Mouse (Mus musculus): ENCODE data around the gene Hoxd4. TPM values are rescaled to one million over a fixed set of nuclear protein-coding genes. Genes with fewer than 3 reads are reported as not detected.

Gene Hoxd4
- total RNA-seq, 1 experiment, result 0.94 TPM

- Histone ChIP-seq H3K4me3 (ENCODE audit: insufficient read depth in 1 of 2, low read depth in 1 of 2, low read length in 2 of 2, poor library complexity in 1 of 2, severe bottlenecking in 1 of 2) (no peak overlapping the region), H3K9me3 (ENCODE audit: control insufficient read depth, insufficient read depth, low read depth, low read length) (no peaks in the 10 kb centered on the region), H3K36me3 (ENCODE audit: control insufficient read depth, insufficient read depth, low read length, poor library complexity, severe bottlenecking) (no peaks in the 10 kb centered on the region), H3K27ac (ENCODE audit: insufficient read depth, low read depth, low read length, poor library complexity, severe bottlenecking) (no peak overlapping the region), H3K9ac (ENCODE audit: insufficient read depth, low read depth, low read length, poor library complexity, severe bottlenecking) (no peak overlapping the region), H3K4me1 (ENCODE audit: control insufficient read depth in 2 of 2, insufficient read depth in 2 of 2, low read length in 2 of 2, poor library complexity in 1 of 2) (peaks cover 0 to 2% of the 10 kb centered on the region in 2 experiments; a peak in 1 of 4 replicates)
- no peak for DNase-seq (ENCODE audit: low read depth, low spot score)
- TF ChIP-seq MAFK (IDR thresholded peaks at IDR 0.05; ENCODE audit: insufficient read depth, low read depth, low read length) (no peak), ZC3H11A (IDR thresholded peaks at IDR 0.05; ENCODE audit: borderline replicate concordance, low read depth, low read length) (no peak), ZNF384 (IDR thresholded peaks at IDR 0.05; ENCODE audit: low read depth, low read length) (no peak), CHD2 (IDR thresholded peaks at IDR 0.05; ENCODE audit: low read depth, low read length) (no peak), HCFC1 (IDR thresholded peaks at IDR 0.05; ENCODE audit: borderline replicate concordance, insufficient read depth, low read length) (no peak)
- in situ Hi-C loops (cut with MboI; ENCODE audit: low sequenced_read_pairs in 2 of 2, unreplicated experiment in 2 of 2), result loop anchor here (10.0 to 25.0 kb wide), 4 partner anchors 344 to 876 kb away; no protein-coding TSS in a partner anchor
Observed at GRCm38 (mm10) chr2:74710929-74711543, 693 bp upstream of the Hoxd4 start.

GRCm38 (mm10) chr2:74713239-74714150 lies 1.8 kb downstream of the Hoxd4 start:
- Histone ChIP-seq H3K4me3 (ENCODE audit: insufficient read depth in 1 of 2, low read depth in 1 of 2, low read length in 2 of 2, poor library complexity in 1 of 2, severe bottlenecking in 1 of 2) (no peak overlapping the region), H3K27ac (ENCODE audit: insufficient read depth, low read depth, low read length, poor library complexity, severe bottlenecking) (no peak overlapping the region), H3K4me1 (ENCODE audit: control insufficient read depth in 2 of 2, insufficient read depth in 2 of 2, low read length in 2 of 2, poor library complexity in 1 of 2) (peaks cover 0 to 2% of the 10 kb centered on the region in 2 experiments; a peak in 1 of 4 replicates), H3K36me3 (ENCODE audit: control insufficient read depth, insufficient read depth, low read length, poor library complexity, severe bottlenecking) (no peaks in the 10 kb centered on the region), H3K9me3 (ENCODE audit: control insufficient read depth, insufficient read depth, low read depth, low read length) (no peaks in the 10 kb centered on the region), H3K9ac (ENCODE audit: insufficient read depth, low read depth, low read length, poor library complexity, severe bottlenecking) (no peak overlapping the region)
- in situ Hi-C loops (cut with MboI; ENCODE audit: low sequenced_read_pairs in 2 of 2, unreplicated experiment in 2 of 2), result loop anchor here (10.0 to 25.0 kb wide), 4 partner anchors 341 to 874 kb away; no protein-coding TSS in a partner anchor
- no peak for TF ChIP-seq ZNF384 (IDR thresholded peaks at IDR 0.05; ENCODE audit: low read depth, low read length)
- no peak for DNase-seq (ENCODE audit: low read depth, low spot score)

GRCm38 (mm10) chr2:74714156-74714789 lies 2.5 kb downstream of the Hoxd4 start:
- in situ Hi-C loops (cut with MboI; ENCODE audit: low sequenced_read_pairs in 2 of 2, unreplicated experiment in 2 of 2), result loop anchor here (10.0 to 25.0 kb wide), 4 partner anchors 341 to 873 kb away; no protein-coding TSS in a partner anchor
- Histone ChIP-seq H3K27ac (ENCODE audit: insufficient read depth, low read depth, low read length, poor library complexity, severe bottlenecking) (no peak overlapping the region), H3K36me3 (ENCODE audit: control insufficient read depth, insufficient read depth, low read length, poor library complexity, severe bottlenecking) (no peaks in the 10 kb centered on the region), H3K9ac (ENCODE audit: insufficient read depth, low read depth, low read length, poor library complexity, severe bottlenecking) (no peak overlapping the region), H3K4me3 (ENCODE audit: insufficient read depth in 1 of 2, low read depth in 1 of 2, low read length in 2 of 2, poor library complexity in 1 of 2, severe bottlenecking in 1 of 2) (no peak overlapping the region), H3K9me3 (ENCODE audit: control insufficient read depth, insufficient read depth, low read depth, low read length) (no peaks in the 10 kb centered on the region), H3K4me1 (ENCODE audit: control insufficient read depth in 2 of 2, insufficient read depth in 2 of 2, low read length in 2 of 2, poor library complexity in 1 of 2) (peaks cover 0 to 2% of the 10 kb centered on the region in 2 experiments; a peak in 1 of 4 replicates)
- TF ChIP-seq ZNF384 (IDR thresholded peaks at IDR 0.05; ENCODE audit: low read depth, low read length), result no peak
- no peak for TF ChIP-seq HCFC1 (IDR thresholded peaks at IDR 0.05; ENCODE audit: borderline replicate concordance, insufficient read depth, low read length)
- no peak for TF ChIP-seq CHD2 (IDR thresholded peaks at IDR 0.05; ENCODE audit: low read depth, low read length)
- no peak for TF ChIP-seq ZC3H11A (IDR thresholded peaks at IDR 0.05; ENCODE audit: borderline replicate concordance, low read depth, low read length)
- TF ChIP-seq MAFK (IDR thresholded peaks at IDR 0.05; ENCODE audit: insufficient read depth, low read depth, low read length), result no peak
- DNase-seq (ENCODE audit: low read depth, low spot score), result no peak

GRCm38 (mm10) chr2:74714881-74715280 lies 3.2 kb downstream of the Hoxd4 start:
- no peak for TF ChIP-seq CHD2 (IDR thresholded peaks at IDR 0.05; ENCODE audit: low read depth, low read length)
- TF ChIP-seq MAFK (IDR thresholded peaks at IDR 0.05; ENCODE audit: insufficient read depth, low read depth, low read length), result no peak
- no peak for TF ChIP-seq ZC3H11A (IDR thresholded peaks at IDR 0.05; ENCODE audit: borderline replicate concordance, low read depth, low read length)
- no peak for TF ChIP-seq ZNF384 (IDR thresholded peaks at IDR 0.05; ENCODE audit: low read depth, low read length)
- no peak for TF ChIP-seq HCFC1 (IDR thresholded peaks at IDR 0.05; ENCODE audit: borderline replicate concordance, insufficient read depth, low read length)
- no peak for DNase-seq (ENCODE audit: low read depth, low spot score)
- Histone ChIP-seq H3K9me3 (ENCODE audit: control insufficient read depth, insufficient read depth, low read depth, low read length) (no peaks in the 10 kb centered on the region), H3K27ac (ENCODE audit: insufficient read depth, low read depth, low read length, poor library complexity, severe bottlenecking) (no peak overlapping the region), H3K36me3 (ENCODE audit: control insufficient read depth, insufficient read depth, low read length, poor library complexity, severe bottlenecking) (no peaks in the 10 kb centered on the region), H3K9ac (ENCODE audit: insufficient read depth, low read depth, low read length, poor library complexity, severe bottlenecking) (no peak overlapping the region), H3K4me1 (ENCODE audit: control insufficient read depth in 2 of 2, insufficient read depth in 2 of 2, low read length in 2 of 2, poor library complexity in 1 of 2) (peaks cover 0 to 6% of the 10 kb centered on the region in 2 experiments; a peak in 1 of 4 replicates), H3K4me3 (ENCODE audit: insufficient read depth in 1 of 2, low read depth in 1 of 2, low read length in 2 of 2, poor library complexity in 1 of 2, severe bottlenecking in 1 of 2) (no peak overlapping the region)
- in situ Hi-C loops (cut with MboI; ENCODE audit: low sequenced_read_pairs in 2 of 2, unreplicated experiment in 2 of 2), result loop anchor here (10.0 to 25.0 kb wide), 4 partner anchors 340 to 872 kb away; no protein-coding TSS in a partner anchor
